Mouse (Mus musculus) spleen, adult 2 months (tissue): ENCODE results near the gene Rin2.
"Not testable (repeated sequence)": the region's sequence is repeated elsewhere in the genome, so short reads cannot be mapped to it uniquely, and the experiment has no call there.

Experiments used
- CTCF ChIP-seq: fragments of 200-500 bp; IDR thresholded peaks from 2 replicates; pipeline ENCODE4 v1.5.1; 2011; ENCODE audit warnings: mild to moderate bottlenecking, inconsistent platforms; ENCODE audit not compliant: insufficient read depth, insufficient read length, insufficient replicate concordance; ENCODE audit errors: extremely low read depth
- POLR2A ChIP-seq: fragments of 200-500 bp; IDR thresholded peaks from 2 replicates; pipeline ENCODE4 v1.6.1; 2011; ENCODE audit warnings: low read depth, low read length, inconsistent platforms

GRCm38 (mm10) chr2:145900318-145900717 lies 225.3 kb downstream of the Rin2 start:
- not testable (repeated sequence) for TF ChIP-seq CTCF, POLR2A
